Mouse (Mus musculus) C2C12 (cell line): ENCODE results near the gene H1foo. TPM values are rescaled to one million over a fixed set of nuclear protein-coding genes. Genes with fewer than 3 reads are reported as not detected.
A peak's percentile ranks its signal among the peaks of the same experiment; 100 is the strongest.

Experiments
- H3K27me3 ChIP-seq: one replicate; pipeline ENCODE4 v1.6.1; 2011; ENCODE audit not compliant: control insufficient read depth, insufficient read depth, insufficient read length
- H3K36me3 ChIP-seq: one replicate; pipeline ENCODE4 v1.6.1; 2011; ENCODE audit not compliant: control insufficient read depth, insufficient read depth
- H3K4me3 ChIP-seq: one replicate; pipeline ENCODE4 v1.5.1; 2011; ENCODE audit warnings: mild to moderate bottlenecking, control low read depth; ENCODE audit not compliant: poor library complexity, insufficient read depth, severe bottlenecking
- H3K79me2 ChIP-seq: one replicate; pipeline ENCODE4 v1.6.1; 2011; ENCODE audit not compliant: control insufficient read depth, insufficient read depth
- H3K79me3 ChIP-seq: one replicate; pipeline ENCODE4 v1.6.1; 2011; ENCODE audit warnings: low read depth, control low read depth
- H3ac ChIP-seq: one replicate; pipeline ENCODE3; 2011; ENCODE audit warnings: low read depth; ENCODE audit not compliant: control insufficient read depth, insufficient read length
- CEBPB ChIP-seq: IDR thresholded peaks from one replicate; pipeline ENCODE4 v1.6.1; 2011; ENCODE audit warnings: low read depth, mild to moderate bottlenecking, control low read depth, moderate library complexity
- CTCF ChIP-seq: IDR thresholded peaks from one replicate; pipeline ENCODE4 v1.5.1; 2011; ENCODE audit not compliant: control insufficient read depth, insufficient read depth, insufficient read length
- FOSL1 ChIP-seq: IDR thresholded peaks from one replicate; pipeline ENCODE4 v1.8.0; 2011; ENCODE audit warnings: mild to moderate bottlenecking, low read length; ENCODE audit not compliant: poor library complexity, insufficient read depth, severe bottlenecking
- MAX ChIP-seq: IDR thresholded peaks from one replicate; pipeline ENCODE4 v1.6.1; 2011; ENCODE audit warnings: mild to moderate bottlenecking, control low read depth
- MYOD1 ChIP-seq: IDR thresholded peaks from one replicate; pipeline ENCODE4 v1.6.1; 2011; ENCODE audit warnings: low read depth; ENCODE audit not compliant: control insufficient read depth, insufficient read length
- MYOG ChIP-seq: IDR thresholded peaks from one replicate; pipeline ENCODE4 v1.6.1; 2011; ENCODE audit not compliant: control insufficient read depth, insufficient read length; ENCODE audit errors: extremely low read depth
- USF1 ChIP-seq: IDR thresholded peaks from one replicate; pipeline ENCODE4 v1.6.1; 2011; ENCODE audit warnings: low read depth, mild to moderate bottlenecking, control low read depth, moderate library complexity
- polyA plus RNA-seq: library from polyadenylated mRNA; unstranded; fragments of >200 nt; fragmentation: generic; extraction: Trizol; gene quantifications from one replicate; pipeline ENCODE4 v1.2.1, GENCODE M21; 2012; ENCODE audit warnings: missing spikeins

The H1foo gene
- polyA plus RNA-seq, 1 experiment, result not detected

DNA sequence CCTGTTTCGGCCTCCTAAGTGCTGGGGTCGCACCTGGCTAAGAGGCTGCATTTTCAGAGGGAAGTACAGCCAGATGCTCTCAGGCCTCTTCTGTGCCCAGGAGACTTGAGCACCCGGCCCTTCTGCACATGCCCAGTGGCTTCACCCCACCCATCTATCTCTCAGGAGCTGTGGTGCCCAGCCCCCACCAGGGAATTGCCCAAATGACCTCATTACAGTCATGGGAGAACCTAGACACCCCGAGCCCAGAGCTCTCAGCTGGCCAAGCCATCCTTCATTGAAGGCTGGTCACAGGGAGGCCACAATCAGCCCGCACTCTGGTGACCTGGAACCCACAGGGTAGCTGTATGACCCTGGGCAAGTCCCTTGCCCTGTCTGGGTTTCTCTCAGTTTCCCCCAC lies 44.3 kb downstream of the H1foo start:
- peaks cover 52% of the 10 kb centered on the region for H3K79me2 ChIP-seq
- no peak overlapping the region for H3ac ChIP-seq
- no peaks in the 10 kb centered on the region for H3K27me3 ChIP-seq
- TF ChIP-seq MYOD1, result no peak
- no peak for TF ChIP-seq CTCF
- no peak for TF ChIP-seq MYOG
- no peak for TF ChIP-seq MAX
- TF ChIP-seq FOSL1, result no peak
- no peak for TF ChIP-seq USF1
- TF ChIP-seq CEBPB, result no peak
- no peaks in the 10 kb centered on the region for H3K36me3 ChIP-seq
- peaks cover 10% of the 10 kb centered on the region for H3K79me3 ChIP-seq
- H3K4me3 ChIP-seq, result no peak overlapping the region

DNA sequence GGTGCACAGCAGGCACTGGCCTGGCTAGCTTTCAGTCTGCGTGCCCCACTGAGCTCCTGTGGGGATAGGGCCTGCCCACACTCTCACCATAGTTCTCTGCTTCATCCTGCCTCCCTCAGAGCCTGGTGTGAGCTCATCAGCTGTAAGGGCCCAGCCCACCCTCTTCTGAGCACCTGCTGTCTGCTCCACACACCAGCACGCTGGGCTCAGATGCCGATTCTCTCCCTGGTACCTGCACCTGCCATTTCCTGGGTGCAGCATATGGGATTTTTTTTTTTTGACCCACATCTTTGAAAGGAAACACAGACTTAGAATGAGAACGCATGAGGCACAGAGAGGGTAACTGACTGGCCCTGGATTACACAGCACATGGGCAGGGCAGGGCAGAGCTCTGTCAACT lies 44.9 kb downstream of the H1foo start:
- no peaks in the 10 kb centered on the region for H3K27me3 ChIP-seq

DNA sequence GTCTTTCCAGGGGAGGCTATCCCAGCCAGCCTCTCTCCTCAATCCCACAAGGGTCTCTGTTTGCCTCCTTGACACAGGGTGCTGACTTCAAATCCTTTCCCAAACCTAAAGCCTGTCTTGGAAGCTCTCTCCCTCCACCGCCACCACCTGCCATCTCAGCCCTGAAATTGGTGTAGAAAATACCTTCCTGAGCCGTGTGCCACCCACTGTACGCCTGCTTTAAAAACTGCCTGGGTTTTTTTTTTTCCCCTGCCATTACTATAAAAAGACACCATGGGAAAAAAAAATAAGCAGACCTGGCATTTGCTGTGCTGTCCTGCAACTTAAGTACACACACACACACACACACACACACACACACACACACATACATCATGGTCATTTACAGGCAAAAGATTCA lies 45.3 kb downstream of the H1foo start:
- TF ChIP-seq MYOD1, result no peak
- no peak for TF ChIP-seq USF1
- no peak for TF ChIP-seq FOSL1
- TF ChIP-seq MAX, result no peak
- no peak for TF ChIP-seq CEBPB
- TF ChIP-seq CTCF, result no peak
- no peak for TF ChIP-seq MYOG
- Histone ChIP-seq H3K79me2 (peaks cover 55% of the 10 kb centered on the region), H3K27me3 (no peaks in the 10 kb centered on the region), H3K4me3 (no peak overlapping the region), H3K79me3 (peaks cover 10% of the 10 kb centered on the region), H3K36me3 (no peaks in the 10 kb centered on the region), H3ac (no peak overlapping the region)

More for the DNA sequence above, 44.9 kb downstream of the H1foo start:
- no peak overlapping the region for H3K4me3 ChIP-seq
- no peaks in the 10 kb centered on the region for H3K36me3 ChIP-seq
- H3K79me2 ChIP-seq, result peaks cover 55% of the 10 kb centered on the region
- no peak overlapping the region for H3ac ChIP-seq
- peaks cover 10% of the 10 kb centered on the region for H3K79me3 ChIP-seq
- TF ChIP-seq MYOG (no peak), CEBPB (no peak), MAX (no peak), FOSL1 (no peak), CTCF (no peak), USF1 (no peak), MYOD1 (peak; percentile 61)

DNA sequence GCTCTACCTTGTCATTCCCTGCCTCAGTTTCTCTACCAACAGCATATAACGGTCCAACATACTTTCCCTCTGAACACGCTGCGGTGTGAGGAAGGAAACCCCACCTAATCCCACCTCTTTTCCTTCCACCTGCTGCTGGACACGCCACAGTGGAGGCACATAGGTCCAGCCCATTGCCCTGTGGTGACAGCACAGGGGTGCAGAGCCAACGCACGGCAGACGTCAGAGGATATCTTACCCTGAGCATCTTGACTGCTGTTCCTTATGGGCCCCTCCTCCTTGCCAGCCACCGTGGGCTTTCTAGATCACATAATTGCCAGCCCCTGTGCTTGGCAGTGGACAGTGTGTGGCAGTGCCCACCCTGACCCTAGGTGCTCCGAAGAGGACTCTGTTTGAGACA lies 45.7 kb downstream of the H1foo start:
- Histone ChIP-seq H3K79me2 (peaks cover 55% of the 10 kb centered on the region), H3K4me3 (no peak overlapping the region), H3K79me3 (peaks cover 10% of the 10 kb centered on the region), H3K36me3 (no peaks in the 10 kb centered on the region), H3K27me3 (no peaks in the 10 kb centered on the region), H3ac (no peak overlapping the region)
- no peak for TF ChIP-seq FOSL1
- TF ChIP-seq USF1, result no peak
- TF ChIP-seq CEBPB, result no peak
- TF ChIP-seq MYOG, result no peak
- no peak for TF ChIP-seq CTCF
- no peak for TF ChIP-seq MYOD1
- TF ChIP-seq MAX, result no peak

- Histone ChIP-seq H3K36me3 (no peaks in the 10 kb centered on the region), H3K4me3 (peak overlapping the region; percentile 18), H3K79me2 (peaks cover 55% of the 10 kb centered on the region), H3ac (peak overlapping the region; percentile 51), H3K27me3 (no peaks in the 10 kb centered on the region), H3K79me3 (peaks cover 10% of the 10 kb centered on the region)
- no peak for TF ChIP-seq CEBPB
- peak; percentile 75 for TF ChIP-seq MYOD1
Observed at GRCm38 (mm10) chr6:115991108-115991880, 46.6 kb downstream of the H1foo start.
